Mouse (Mus musculus): ENCODE measurements around the gene Gm20831.
"Not testable (repeated sequence)": the region's sequence is repeated elsewhere in the genome, so short reads cannot be mapped to it uniquely, and the experiment has no call there.

Gene Gm20831

DNA sequence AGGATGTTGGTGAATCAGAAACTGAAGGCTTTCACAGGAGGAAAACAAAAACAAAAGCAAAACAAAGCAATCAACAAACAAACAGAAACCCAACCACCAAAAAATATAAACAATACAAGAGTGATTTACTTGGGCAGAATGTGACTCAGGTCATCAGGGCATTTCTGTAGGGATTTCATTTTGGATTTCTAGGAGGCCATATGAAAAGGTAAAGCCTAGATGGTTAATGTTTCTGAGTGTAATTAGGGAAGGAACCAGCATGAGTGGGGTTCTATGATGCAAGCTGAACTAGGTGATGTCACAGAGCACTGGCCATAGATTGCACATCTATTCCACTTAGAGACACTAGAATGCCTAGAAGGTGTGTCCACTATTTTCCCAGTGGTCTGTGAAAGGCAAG, at the start of gene Gm20831, which contains the start of gene Gm20772:
Gm20831 (plus strand) TSS at position 301 of the 400 bp plus-strand sequence.
Gm20772 (plus strand) TSS at position 301 of the 400 bp plus-strand sequence.
- not testable (repeated sequence) for DNase-seq (ENCODE audit: low spot score in 2 of 2)

DNA sequence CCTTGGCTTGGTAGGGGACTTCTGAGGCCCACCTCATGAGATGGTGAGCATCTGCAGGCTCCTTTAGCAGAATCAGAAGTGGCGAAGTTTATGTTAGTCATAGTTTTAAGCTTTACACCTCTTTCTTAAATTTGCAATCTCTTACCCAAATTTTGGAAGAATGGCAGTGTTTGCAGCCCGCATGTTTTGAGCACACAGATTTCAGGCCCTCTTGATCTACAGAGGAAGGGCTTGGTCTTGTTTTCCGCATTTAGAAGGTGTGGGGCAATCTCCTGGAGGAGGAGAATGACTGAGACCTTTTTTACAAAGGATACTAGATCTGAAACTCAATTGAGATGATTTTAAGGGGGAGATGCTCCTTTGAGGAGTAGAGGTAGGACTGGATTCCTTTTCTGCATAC, 28.4 kb upstream of the Gm20831 start, which contains the start of gene Gm21904:
Gm21904 (minus strand) TSS at position 101 of the 400 bp plus-strand sequence.
- not testable (repeated sequence) for DNase-seq (ENCODE audit: low spot score in 2 of 2)

DNA sequence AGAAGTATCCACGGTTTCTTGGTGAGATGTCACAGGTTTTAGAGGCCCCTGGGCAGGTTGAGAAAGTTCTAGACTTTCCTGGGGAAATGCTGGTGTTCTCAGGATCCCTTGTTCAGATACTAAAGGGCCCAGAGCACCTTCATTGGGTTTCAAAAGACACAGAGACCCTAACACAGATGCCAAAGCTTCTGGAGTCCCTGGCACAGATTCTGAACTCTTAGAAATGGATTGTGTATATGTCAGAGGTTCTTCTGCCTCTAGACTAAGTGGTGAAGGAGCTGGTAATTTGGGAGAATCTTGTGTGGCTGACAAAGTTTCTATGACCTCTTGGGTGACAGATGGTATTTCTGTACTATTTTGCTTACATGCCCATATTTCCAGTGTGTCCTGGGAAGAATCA, 62.7 kb downstream of the Gm20831 start, which contains the start of gene Srsy:
Srsy (minus strand) TSS at position 101 of the 400 bp plus-strand sequence.
- DNase-seq (ENCODE audit: low spot score in 2 of 2), result not testable (repeated sequence)
